Mouse (Mus musculus): ENCODE measurements at regions not wholly inside any gene's neighbourhood (a gene's known extent, or its start where the extent isn't known, plus 50 kb on each side); places are given as distances from the start of the nearest gene placed in this dataset.

- ATAC-seq (ENCODE audit: insufficient number of reproducible peaks, insufficient read depth, low FRiP score, low read depth): no peak
- no peak overlapping the region for H3K27ac ChIP-seq (replicated peaks in 1 of 2; ENCODE audit: control insufficient read depth in 1 of 2, insufficient read depth in 1 of 2, low read depth in 2 of 2, low read length in 2 of 2)
- H3K27me3 ChIP-seq (ENCODE audit: control insufficient read depth, insufficient read depth, low read length): no peaks in the 10 kb centered on the region
- H3K4me1 ChIP-seq (ENCODE audit: control insufficient read depth in 2 of 2, insufficient read depth in 2 of 2, low read length in 2 of 2): no peaks in the 10 kb centered on the region
- no peak overlapping the region for H3K4me2 ChIP-seq (ENCODE audit: low read length)
- no peak overlapping the region for H3K9ac ChIP-seq (ENCODE audit: low read length)
- no peak overlapping the region for H3K4me3 ChIP-seq (ENCODE audit: control insufficient read depth in 1 of 2, insufficient read depth in 1 of 2, low read depth in 1 of 2, low read length in 2 of 2)
- WGBS: 80% methylated on average over 7 of the region's 7 CpGs
- no peaks in the 10 kb centered on the region for H3K36me3 ChIP-seq (ENCODE audit: control insufficient read depth, insufficient read depth, low read length)
- H3K9me3 ChIP-seq (ENCODE audit: control insufficient read depth, low read length): no peaks in the 10 kb centered on the region
These were observed 181.4 kb upstream of the Wdfy3 start for GRCm38 (mm10) chr5:102251076-102251475.

- Histone ChIP-seq H3K27ac (replicated peaks in 1 of 2; ENCODE audit: control insufficient read depth in 1 of 2, insufficient read depth in 1 of 2, low read depth in 2 of 2, low read length in 2 of 2) (no peak overlapping the region), H3K9ac (ENCODE audit: low read length) (no peak overlapping the region), H3K36me3 (ENCODE audit: control insufficient read depth, insufficient read depth, low read length) (no peaks in the 10 kb centered on the region), H3K4me1 (ENCODE audit: control insufficient read depth in 2 of 2, insufficient read depth in 2 of 2, low read length in 2 of 2) (no peaks in the 10 kb centered on the region), H3K27me3 (ENCODE audit: control insufficient read depth, insufficient read depth, low read length) (no peaks in the 10 kb centered on the region), H3K9me3 (ENCODE audit: control insufficient read depth, low read length) (no peaks in the 10 kb centered on the region), H3K4me3 (ENCODE audit: control insufficient read depth in 1 of 2, insufficient read depth in 1 of 2, low read depth in 1 of 2, low read length in 2 of 2) (no peak overlapping the region), H3K4me2 (ENCODE audit: low read length) (no peak overlapping the region)
- 40% methylated on average over 2 of the region's 2 CpGs for WGBS
- no peak for ATAC-seq (ENCODE audit: insufficient number of reproducible peaks, insufficient read depth, low FRiP score, low read depth)
These were observed 184.1 kb upstream of the Wdfy3 start for GRCm38 (mm10) chr5:102253786-102254185.

DNA sequence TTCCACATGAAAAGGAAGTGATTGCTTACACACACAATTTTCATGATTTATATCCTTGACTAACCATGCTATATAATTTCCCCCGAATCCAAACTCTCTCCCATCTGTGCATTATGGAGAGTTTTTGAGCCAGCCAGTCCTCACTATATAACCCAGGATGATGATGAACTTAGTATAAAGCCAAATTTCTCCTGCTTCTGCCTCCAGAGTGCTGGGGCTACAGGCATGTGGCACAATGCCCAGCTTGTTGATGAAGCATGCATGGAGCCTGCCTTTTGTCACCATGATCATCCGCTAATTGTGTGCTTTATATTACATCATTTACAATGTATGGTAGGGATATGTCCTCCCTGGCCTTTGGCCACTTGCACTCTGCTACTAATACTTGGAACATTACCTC lies 187.4 kb upstream of the Wdfy3 start:
- no peaks in the 10 kb centered on the region for H3K4me1 ChIP-seq (ENCODE audit: control insufficient read depth in 2 of 2, insufficient read depth in 2 of 2, low read length in 2 of 2)
- no peak overlapping the region for H3K9ac ChIP-seq (ENCODE audit: low read length)
- H3K27me3 ChIP-seq (ENCODE audit: control insufficient read depth, insufficient read depth, low read length): no peaks in the 10 kb centered on the region
- H3K4me2 ChIP-seq (ENCODE audit: low read length): no peak overlapping the region
- no peak overlapping the region for H3K4me3 ChIP-seq (ENCODE audit: control insufficient read depth in 1 of 2, insufficient read depth in 1 of 2, low read depth in 1 of 2, low read length in 2 of 2)
- WGBS: 67% methylated on average over 2 of the region's 2 CpGs
- no peak for ATAC-seq (ENCODE audit: insufficient number of reproducible peaks, insufficient read depth, low FRiP score, low read depth)
- no peaks in the 10 kb centered on the region for H3K9me3 ChIP-seq (ENCODE audit: control insufficient read depth, low read length)
- H3K36me3 ChIP-seq (ENCODE audit: control insufficient read depth, insufficient read depth, low read length): no peaks in the 10 kb centered on the region
- H3K27ac ChIP-seq (replicated peaks in 1 of 2; ENCODE audit: control insufficient read depth in 1 of 2, insufficient read depth in 1 of 2, low read depth in 2 of 2, low read length in 2 of 2): no peak overlapping the region

- H3K4me1 ChIP-seq (ENCODE audit: control insufficient read depth in 2 of 2, insufficient read depth in 2 of 2, low read length in 2 of 2): no peaks in the 10 kb centered on the region
- no peaks in the 10 kb centered on the region for H3K36me3 ChIP-seq (ENCODE audit: control insufficient read depth, insufficient read depth, low read length)
- H3K9ac ChIP-seq (ENCODE audit: low read length): no peak overlapping the region
- ATAC-seq (ENCODE audit: insufficient number of reproducible peaks, insufficient read depth, low FRiP score, low read depth): no peak
- H3K4me2 ChIP-seq (ENCODE audit: low read length): no peak overlapping the region
- H3K27ac ChIP-seq (replicated peaks in 1 of 2; ENCODE audit: control insufficient read depth in 1 of 2, insufficient read depth in 1 of 2, low read depth in 2 of 2, low read length in 2 of 2): no peak overlapping the region
- WGBS: 76% methylated on average over 5 of the region's 5 CpGs
- H3K4me3 ChIP-seq (ENCODE audit: control insufficient read depth in 1 of 2, insufficient read depth in 1 of 2, low read depth in 1 of 2, low read length in 2 of 2): no peak overlapping the region
- no peaks in the 10 kb centered on the region for H3K9me3 ChIP-seq (ENCODE audit: control insufficient read depth, low read length)
- H3K27me3 ChIP-seq (ENCODE audit: control insufficient read depth, insufficient read depth, low read length): no peaks in the 10 kb centered on the region
These were observed 191.9 kb upstream of the Wdfy3 start for GRCm38 (mm10) chr5:102261621-102262020.

- no peak overlapping the region for H3K9ac ChIP-seq (ENCODE audit: low read length)
- H3K4me3 ChIP-seq (ENCODE audit: control insufficient read depth in 1 of 2, insufficient read depth in 1 of 2, low read depth in 1 of 2, low read length in 2 of 2): no peak overlapping the region
- 48% methylated on average over 11 of the region's 11 CpGs for WGBS
- no peaks in the 10 kb centered on the region for H3K27me3 ChIP-seq (ENCODE audit: control insufficient read depth, insufficient read depth, low read length)
- no peaks in the 10 kb centered on the region for H3K36me3 ChIP-seq (ENCODE audit: control insufficient read depth, insufficient read depth, low read length)
- no peaks in the 10 kb centered on the region for H3K4me1 ChIP-seq (ENCODE audit: control insufficient read depth in 2 of 2, insufficient read depth in 2 of 2, low read length in 2 of 2)
- no peak overlapping the region for H3K27ac ChIP-seq (replicated peaks in 1 of 2; ENCODE audit: control insufficient read depth in 1 of 2, insufficient read depth in 1 of 2, low read depth in 2 of 2, low read length in 2 of 2)
- no peak overlapping the region for H3K4me2 ChIP-seq (ENCODE audit: low read length)
- no peak; the same call in 1 of the 2 replicates for ATAC-seq (ENCODE audit: insufficient number of reproducible peaks, insufficient read depth, low FRiP score, low read depth)
- H3K9me3 ChIP-seq (ENCODE audit: control insufficient read depth, low read length): no peaks in the 10 kb centered on the region
These were observed 196.7 kb upstream of the Wdfy3 start for GRCm38 (mm10) chr5:102266451-102266850.

- 76% methylated on average over 3 of the region's 3 CpGs for WGBS
- Histone ChIP-seq H3K36me3 (ENCODE audit: control insufficient read depth, insufficient read depth, low read length) (no peaks in the 10 kb centered on the region), H3K4me3 (ENCODE audit: control insufficient read depth in 1 of 2, insufficient read depth in 1 of 2, low read depth in 1 of 2, low read length in 2 of 2) (no peak overlapping the region), H3K27me3 (ENCODE audit: control insufficient read depth, insufficient read depth, low read length) (no peaks in the 10 kb centered on the region), H3K9me3 (ENCODE audit: control insufficient read depth, low read length) (no peaks in the 10 kb centered on the region), H3K4me1 (ENCODE audit: control insufficient read depth in 2 of 2, insufficient read depth in 2 of 2, low read length in 2 of 2) (no peaks in the 10 kb centered on the region), H3K9ac (ENCODE audit: low read length) (no peak overlapping the region), H3K27ac (replicated peaks in 1 of 2; ENCODE audit: control insufficient read depth in 1 of 2, insufficient read depth in 1 of 2, low read depth in 2 of 2, low read length in 2 of 2) (no peak overlapping the region), H3K4me2 (ENCODE audit: low read length) (no peak overlapping the region)
- no peak for ATAC-seq (ENCODE audit: insufficient number of reproducible peaks, insufficient read depth, low FRiP score, low read depth)
These were observed 197.4 kb upstream of the Wdfy3 start for GRCm38 (mm10) chr5:102267150-102267549.

GRCm38 (mm10) chr5:102269204-102269603 lies 199.5 kb upstream of the Wdfy3 start:
- Histone ChIP-seq H3K27me3 (ENCODE audit: control insufficient read depth, insufficient read depth, low read length) (no peaks in the 10 kb centered on the region), H3K36me3 (ENCODE audit: control insufficient read depth, insufficient read depth, low read length) (no peaks in the 10 kb centered on the region), H3K4me3 (ENCODE audit: control insufficient read depth in 1 of 2, insufficient read depth in 1 of 2, low read depth in 1 of 2, low read length in 2 of 2) (no peak overlapping the region), H3K4me1 (ENCODE audit: control insufficient read depth in 2 of 2, insufficient read depth in 2 of 2, low read length in 2 of 2) (no peaks in the 10 kb centered on the region), H3K4me2 (ENCODE audit: low read length) (no peak overlapping the region), H3K9me3 (ENCODE audit: control insufficient read depth, low read length) (no peaks in the 10 kb centered on the region), H3K9ac (ENCODE audit: low read length) (no peak overlapping the region), H3K27ac (replicated peaks in 1 of 2; ENCODE audit: control insufficient read depth in 1 of 2, insufficient read depth in 1 of 2, low read depth in 2 of 2, low read length in 2 of 2) (no peak overlapping the region)
- ATAC-seq (ENCODE audit: insufficient number of reproducible peaks, insufficient read depth, low FRiP score, low read depth): no peak
- 79% methylated on average over 9 of the region's 9 CpGs for WGBS

DNA sequence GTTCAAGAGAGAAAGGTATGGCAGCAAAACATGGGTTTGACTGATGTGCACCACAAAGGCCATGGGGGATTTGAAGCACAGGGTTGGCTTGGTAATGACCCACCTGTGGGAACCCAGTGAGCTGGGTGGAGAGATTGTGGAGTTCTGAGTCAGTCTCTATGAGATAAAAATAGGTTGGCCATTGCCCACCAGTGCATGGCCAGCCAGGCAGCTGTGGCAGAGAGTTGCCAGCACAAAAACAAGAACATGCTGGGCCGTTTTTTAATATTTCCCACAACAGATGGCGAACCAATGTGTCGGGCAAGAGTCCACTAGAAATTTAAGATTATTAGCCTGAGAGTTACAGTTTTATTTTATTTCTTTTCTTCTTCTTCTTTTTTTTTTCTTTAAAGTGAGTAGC lies 205.6 kb upstream of the Arhgap24 start:
- H3K9ac ChIP-seq (ENCODE audit: low read length): no peak overlapping the region
- ATAC-seq (ENCODE audit: insufficient number of reproducible peaks, insufficient read depth, low FRiP score, low read depth): no peak
- no peaks in the 10 kb centered on the region for H3K27me3 ChIP-seq (ENCODE audit: control insufficient read depth, insufficient read depth, low read length)
- no peaks in the 10 kb centered on the region for H3K9me3 ChIP-seq (ENCODE audit: control insufficient read depth, low read length)
- H3K4me1 ChIP-seq (ENCODE audit: control insufficient read depth in 2 of 2, insufficient read depth in 2 of 2, low read length in 2 of 2): no peaks in the 10 kb centered on the region
- no peak overlapping the region for H3K4me3 ChIP-seq (ENCODE audit: control insufficient read depth in 1 of 2, insufficient read depth in 1 of 2, low read depth in 1 of 2, low read length in 2 of 2)
- WGBS: 87% methylated on average over 3 of the region's 3 CpGs
- no peak overlapping the region for H3K4me2 ChIP-seq (ENCODE audit: low read length)
- no peaks in the 10 kb centered on the region for H3K36me3 ChIP-seq (ENCODE audit: control insufficient read depth, insufficient read depth, low read length)
- no peak overlapping the region for H3K27ac ChIP-seq (replicated peaks in 1 of 2; ENCODE audit: control insufficient read depth in 1 of 2, insufficient read depth in 1 of 2, low read depth in 2 of 2, low read length in 2 of 2)
